Mouse (Mus musculus) kidney, postnatal 0 days (tissue): Measurements from ENCODE around the gene Col6a1. TPM values are rescaled to one million over a fixed set of nuclear protein-coding genes. Genes with fewer than 3 reads are reported as not detected.

Experiments used
- ATAC-seq: fragments of 200-750 bp; cut with Nextera tagmentation; replicated peaks from 2 replicates; pipeline ENCODE4 v1.8.0; 2017; ENCODE audit warnings: low read depth, moderate number of reproducible peaks, moderate TSS enrichment, moderate library complexity; ENCODE audit not compliant: low FRiP score
- DNase-seq: peaks from one replicate; pipeline ENCODE4 v3.0.0-alpha.2; 2016; ENCODE audit warnings: low spot score
- H3K27ac ChIP-seq: fragments of 300-500 bp; sonication (generic); 2 replicates; pipeline ENCODE4 v1.5.1; 2014; ENCODE audit warnings: mild to moderate bottlenecking
- H3K27me3 ChIP-seq: fragments of 300-500 bp; sonication (generic); 2 replicates; pipeline ENCODE4 v1.6.1; 2014; ENCODE audit warnings: low read length, mixed read lengths; ENCODE audit not compliant: insufficient read depth
- H3K36me3 ChIP-seq: fragments of 300-500 bp; sonication (generic); 2 replicates; pipeline ENCODE4 v1.6.1; 2014; ENCODE audit warnings: low read length, mixed read lengths; ENCODE audit not compliant: insufficient read depth
- H3K4me1 ChIP-seq: fragments of 300-500 bp; sonication (generic); replicated peaks from 2 replicates; pipeline ENCODE4 v1.6.1; 2014; ENCODE audit warnings: antibody characterized with exemption, low read length, mixed read lengths; ENCODE audit not compliant: insufficient read depth
- H3K4me2 ChIP-seq: fragments of 300-500 bp; sonication (generic); 2 replicates; pipeline ENCODE4 v1.6.1; 2014; ENCODE audit warnings: mild to moderate bottlenecking, low read length, moderate library complexity, mixed read lengths
- H3K4me3 ChIP-seq: fragments of 300-500 bp; sonication (generic); replicated peaks from 2 replicates; pipeline ENCODE4 v1.5.1; 2014; ENCODE audit warnings: low read depth, low read length
- H3K9ac ChIP-seq: fragments of 300-500 bp; sonication (generic); 2 replicates; pipeline ENCODE4 v1.6.1; 2014; ENCODE audit warnings: low read depth, low read length
- H3K9me3 ChIP-seq: fragments of 300-500 bp; sonication (generic); replicated peaks from 2 replicates; pipeline ENCODE4 v1.6.1; 2016; ENCODE audit warnings: low read length, inconsistent platforms, mixed read lengths
- CTCF ChIP-seq: IDR thresholded peaks from 2 replicates; pipeline ENCODE4 v1.5.1; 2016; ENCODE audit warnings: antibody characterized with exemption, low read depth, mild to moderate bottlenecking, moderate library complexity
- WGBS: fragments of 180-500 bp; shearing (Covaris S2); extraction: QIAGEN DNeasy Blood & Tissue Kit; methylation state at CpG from one replicate; pipeline ENCODE4 v1.1.7; 2014; 5-methylcytosine and 5-hydroxymethylcytosine counted together
- polyA plus RNA-seq: library from polyadenylated mRNA; unstranded; fragments of >200 nt; fragmentation: Nextera tagmentation; extraction: Ambion mirVana; gene quantifications from 2 replicates; pipeline ENCODE4 v1.2.1, GENCODE M21; 2015

The Col6a1 gene
- polyA plus RNA-seq, result 80.9 and 81.3 TPM in 2 replicates

DNA sequence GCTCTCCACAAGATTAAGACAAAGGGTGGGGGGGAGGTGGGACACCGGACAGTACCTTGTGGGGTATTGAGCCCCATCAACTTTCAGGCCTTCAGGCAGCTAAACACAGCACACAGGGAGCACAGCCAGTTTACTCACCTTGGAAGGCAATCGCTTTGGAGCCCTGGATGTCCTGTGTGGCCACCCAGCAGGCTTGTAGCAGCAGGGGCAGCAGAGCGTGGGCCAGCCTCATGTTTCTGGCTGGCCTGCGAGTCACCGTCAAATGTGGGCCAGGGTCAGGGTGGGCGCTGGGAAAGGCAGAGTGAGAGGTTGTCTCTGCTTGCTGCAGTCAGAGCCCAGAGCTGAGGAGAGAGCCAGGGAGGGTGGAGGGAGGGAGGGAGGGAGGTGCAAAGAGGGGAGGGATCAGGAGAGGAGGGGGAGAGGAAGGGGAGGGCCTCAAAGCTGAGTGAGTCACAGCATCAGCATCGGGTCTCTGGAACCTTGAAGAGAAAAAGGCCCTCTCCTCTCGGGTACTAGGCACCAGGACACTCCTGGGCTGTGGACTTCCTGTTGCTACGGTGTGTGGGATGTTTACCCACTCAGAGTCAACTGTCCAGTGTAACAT is at the start of gene Col6a1:
Gene Col6a1 (minus strand): TSS at position 487 of the 604 bp plus-strand sequence.
- Histone ChIP-seq H3K36me3 (no peaks in the 10 kb centered on the region), H3K9me3 (no peaks in the 10 kb centered on the region), H3K4me1 (no peaks in the 10 kb centered on the region), H3K27ac (0 out of 2 replicates have a peak within 1 kb of the TSS, but pooled peaks have one; percentile 42), H3K4me2 (peak within 1 kb of the TSS; percentile 54), H3K9ac (peak within 1 kb of the TSS; percentile 51), H3K27me3 (no peaks in the 10 kb centered on the region), H3K4me3 (peak within 1 kb of the TSS; percentile 25)
- DNase-seq (peak; percentile 81), ATAC-seq (0 out of 2 replicates have a peak, but pooled peaks have one; percentile 30)
- TF ChIP-seq CTCF, result no peak
- WGBS, result 19% methylated on average over 9 of the region's 9 CpGs

DNA sequence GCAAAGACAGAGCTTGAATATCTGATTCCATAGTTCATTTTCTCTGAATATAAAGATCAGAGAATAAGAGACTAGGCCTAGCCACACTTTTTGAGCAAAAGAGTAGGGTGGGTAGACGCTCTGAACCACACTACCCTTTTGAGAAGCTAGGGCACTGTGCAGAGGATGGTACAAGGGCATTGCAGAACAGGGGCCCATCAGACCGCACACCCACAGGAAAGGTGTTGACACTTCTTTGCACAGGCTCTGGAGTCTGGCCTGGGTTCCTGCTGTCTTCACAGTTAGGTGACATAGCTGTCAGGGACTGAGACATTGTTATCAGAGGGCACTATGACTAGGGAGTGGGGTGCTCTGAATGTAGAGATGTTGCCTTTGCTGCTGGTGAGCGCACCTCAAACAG is 45.7 kb upstream of the Col6a1 start:
- H3K27me3 ChIP-seq, result no peaks in the 10 kb centered on the region
- H3K9ac ChIP-seq, result no peak overlapping the region
- no peak for ATAC-seq
- H3K4me3 ChIP-seq, result no peak overlapping the region
- DNase-seq, result no peak
- TF ChIP-seq CTCF, result no peak
- no peaks in the 10 kb centered on the region for H3K9me3 ChIP-seq
- no peak overlapping the region for H3K4me2 ChIP-seq
- H3K36me3 ChIP-seq, result no peaks in the 10 kb centered on the region
- H3K27ac ChIP-seq, result no peak overlapping the region
- 97% methylated on average over 3 of the region's 3 CpGs for whole genome bisulfite sequencing
- H3K4me1 ChIP-seq, result no peaks in the 10 kb centered on the region

DNA sequence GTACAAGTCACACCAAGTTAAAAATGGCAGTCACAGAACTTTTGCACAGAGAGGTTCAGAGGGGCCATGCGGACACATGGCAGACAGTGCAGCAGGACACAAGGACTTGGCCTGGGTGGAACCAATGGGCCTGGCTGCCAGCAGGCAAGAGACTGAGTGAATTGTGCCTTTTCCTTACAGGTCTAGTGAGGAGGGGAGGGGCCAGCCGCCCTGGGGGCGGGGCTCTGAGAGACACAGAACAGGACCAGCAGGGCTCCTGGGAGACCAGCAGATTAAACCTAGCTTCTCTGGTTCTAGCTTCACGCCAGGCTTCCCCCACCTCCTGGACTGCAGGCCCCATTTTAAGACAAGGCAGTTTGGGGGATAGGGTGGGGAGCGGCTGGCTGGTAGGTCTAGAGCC is 45.1 kb upstream of the Col6a1 start:
- Histone ChIP-seq H3K9ac (no peak overlapping the region), H3K4me2 (no peak overlapping the region), H3K27me3 (no peaks in the 10 kb centered on the region), H3K4me3 (no peak overlapping the region), H3K36me3 (no peaks in the 10 kb centered on the region), H3K9me3 (no peaks in the 10 kb centered on the region), H3K27ac (no peak overlapping the region), H3K4me1 (no peaks in the 10 kb centered on the region)
- TF ChIP-seq CTCF, result no peak
- ATAC-seq (no peak), DNase-seq (no peak)
- WGBS, result 75% methylated on average over 5 of the region's 5 CpGs

DNA sequence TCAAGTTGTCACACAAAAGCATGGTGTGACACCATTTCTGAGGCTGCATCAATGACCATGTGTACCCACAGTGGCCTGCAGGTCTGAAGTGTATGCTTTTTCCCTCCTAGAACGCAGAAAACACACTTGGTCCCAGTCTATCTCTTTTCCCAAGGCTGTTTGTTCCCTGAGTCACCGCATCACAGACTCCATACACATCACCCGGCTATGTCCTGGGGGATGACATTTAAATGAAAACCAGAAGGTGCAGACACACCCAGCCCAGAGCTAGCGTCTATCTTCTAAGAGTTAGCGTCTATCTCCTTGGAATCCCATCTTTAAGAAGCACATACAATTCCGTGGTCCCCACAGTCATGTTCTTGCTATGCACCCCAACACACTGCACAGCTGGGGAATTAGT is 43.6 kb upstream of the Col6a1 start:
- H3K27me3 ChIP-seq, result no peaks in the 10 kb centered on the region
- no peak for TF ChIP-seq CTCF
- WGBS, result 92% methylated on average over 6 of the region's 6 CpGs
- no peak overlapping the region for H3K9ac ChIP-seq
- H3K27ac ChIP-seq, result no peak overlapping the region
- DNase-seq (no peak), ATAC-seq (no peak)
- H3K9me3 ChIP-seq, result no peaks in the 10 kb centered on the region
- no peak overlapping the region for H3K4me3 ChIP-seq
- H3K4me1 ChIP-seq, result no peaks in the 10 kb centered on the region
- no peak overlapping the region for H3K4me2 ChIP-seq
- no peaks in the 10 kb centered on the region for H3K36me3 ChIP-seq

DNA sequence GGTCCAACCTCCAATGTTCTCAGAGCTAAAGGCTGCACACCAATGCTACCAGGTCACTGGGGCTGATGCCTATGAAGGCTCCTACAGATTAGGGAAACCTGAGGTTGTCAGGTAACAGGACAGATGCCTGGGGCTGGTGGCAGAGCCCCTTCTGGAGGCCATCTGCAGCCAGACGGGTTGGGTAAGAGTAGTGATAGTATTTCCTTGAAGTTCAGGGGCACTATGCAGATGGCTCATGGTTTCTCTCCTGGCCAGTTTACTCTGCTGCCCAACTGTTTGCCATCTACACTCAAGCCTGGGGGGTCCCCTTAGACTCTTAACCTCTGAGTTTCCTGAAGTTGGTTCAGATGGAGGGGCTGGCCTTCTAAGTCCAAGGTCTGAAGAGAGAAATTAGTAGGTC is 40.2 kb upstream of the Col6a1 start:
- no peak for DNase-seq
- WGBS, result 95% methylated on average over 1 of the region's 1 CpGs

DNA sequence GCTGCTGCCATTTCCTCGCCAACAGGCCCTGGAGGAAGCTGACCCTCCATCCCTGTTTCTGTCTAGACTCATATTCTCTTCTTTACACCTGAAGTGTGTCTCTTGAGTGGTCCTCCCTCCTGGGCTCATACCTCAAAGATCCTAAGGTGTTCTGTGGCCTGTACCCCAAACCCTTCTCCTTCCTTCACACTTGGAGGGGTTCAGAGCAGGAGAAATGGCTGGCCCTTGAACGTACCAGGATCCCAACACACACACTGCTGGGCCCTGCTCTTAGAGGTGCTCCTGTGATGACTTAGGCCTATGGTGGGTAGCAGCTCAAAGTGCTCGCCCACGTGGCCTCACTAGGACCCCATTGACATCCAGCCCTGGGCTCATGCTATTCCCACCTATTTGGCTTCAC is 39.0 kb upstream of the Col6a1 start:
- Histone ChIP-seq H3K9me3 (no peaks in the 10 kb centered on the region), H3K4me1 (no peaks in the 10 kb centered on the region), H3K4me3 (no peak overlapping the region), H3K4me2 (no peak overlapping the region), H3K27ac (no peak overlapping the region), H3K27me3 (no peaks in the 10 kb centered on the region), H3K36me3 (no peaks in the 10 kb centered on the region), H3K9ac (no peak overlapping the region)
- ATAC-seq (no peak), DNase-seq (no peak)
- TF ChIP-seq CTCF, result no peak
- WGBS, result 98% methylated on average over 4 of the region's 4 CpGs

More for the DNA sequence above, 40.2 kb upstream of the Col6a1 start:
- Histone ChIP-seq H3K36me3 (no peaks in the 10 kb centered on the region), H3K9me3 (no peaks in the 10 kb centered on the region), H3K4me1 (no peaks in the 10 kb centered on the region), H3K27me3 (no peaks in the 10 kb centered on the region), H3K4me2 (no peak overlapping the region), H3K27ac (no peak overlapping the region), H3K9ac (no peak overlapping the region), H3K4me3 (no peak overlapping the region)
- TF ChIP-seq CTCF, result no peak
- ATAC-seq, result no peak

DNA sequence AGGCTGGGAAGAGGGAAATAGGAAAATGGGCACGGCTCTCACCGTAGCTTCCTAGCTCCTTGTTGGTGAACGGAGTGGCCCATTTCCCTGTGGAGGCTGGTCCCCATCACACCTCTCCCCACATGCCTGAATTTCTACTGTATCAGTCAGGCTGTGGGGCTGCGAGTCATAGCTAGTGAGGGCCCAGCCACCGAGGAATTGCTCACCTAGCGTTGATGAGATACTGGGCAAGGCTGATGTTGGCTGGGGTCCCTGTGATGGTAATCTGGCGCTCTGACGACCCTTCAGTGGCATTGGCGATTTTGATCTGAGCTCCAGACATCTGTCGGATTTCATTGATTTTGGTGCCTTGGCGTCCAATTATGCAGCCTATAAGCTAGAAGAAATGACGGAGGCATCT is 37.0 kb upstream of the Col6a1 start:
- no peaks in the 10 kb centered on the region for H3K9me3 ChIP-seq
- H3K4me3 ChIP-seq, result no peak overlapping the region
- ATAC-seq, result no peak
- H3K9ac ChIP-seq, result no peak overlapping the region
- TF ChIP-seq CTCF, result no peak
- no peaks in the 10 kb centered on the region for H3K27me3 ChIP-seq
- no peaks in the 10 kb centered on the region for H3K36me3 ChIP-seq
- H3K27ac ChIP-seq, result no peak overlapping the region
- H3K4me1 ChIP-seq, result no peaks in the 10 kb centered on the region
- H3K4me2 ChIP-seq, result no peak overlapping the region
- no peak for DNase-seq
- 93% methylated on average over 12 of the region's 12 CpGs for WGBS
